Mouse (Mus musculus): ENCODE data around the gene Srp68.

- TF ChIP-seq POLR2A (IDR thresholded peaks at IDR 0.05; ENCODE audit: extremely low read depth, insufficient read depth, low read length), result no peak
- TF ChIP-seq CTCF (IDR thresholded peaks at IDR 0.05; ENCODE audit: low read depth, low read length), result no peak
Observed at GRCm38 (mm10) chr11:116297017-116297416, 23.0 kb upstream of the Srp68 start.
